Mouse (Mus musculus) kidney, adult 8-10 months (tissue): ENCODE results near the gene Mybph.

ENCODE experiments used
- DNase-seq, 2 experiments: peaks; one replicate each; pipeline ENCODE4 v3.0.0; 2022

Mybph gene

GRCm38 (mm10) chr1:134188217-134188616 lies 5.0 kb upstream of the Mybph start:
- DNase-seq = no peak

GRCm38 (mm10) chr1:134188989-134189729 lies 4.1 kb upstream of the Mybph start:
- peak in 1 of 2 experiments; percentile 6 for DNase-seq

GRCm38 (mm10) chr1:134191192-134191591 lies 2.1 kb upstream of the Mybph start:
- DNase-seq = no peak

DNA sequence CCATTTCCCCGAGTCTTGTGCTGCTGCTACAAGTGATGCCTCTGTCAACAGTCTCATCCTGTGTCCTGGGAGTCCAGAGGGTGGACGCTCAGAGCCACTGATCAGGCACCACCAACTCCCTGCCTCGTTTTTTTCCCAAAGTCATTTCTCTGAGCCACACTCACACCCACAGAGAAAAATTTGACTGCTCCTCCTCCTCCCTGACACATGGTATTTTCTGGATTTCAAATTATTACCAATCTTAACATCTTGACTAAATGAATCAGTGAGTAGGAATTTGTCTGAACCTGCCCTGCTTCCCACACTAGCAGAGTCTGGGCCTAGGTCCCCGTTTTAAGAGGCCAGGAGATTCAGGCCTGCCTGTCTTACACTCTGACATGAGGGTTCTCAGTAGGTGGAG lies 1.2 kb upstream of the Mybph start:
- DNase-seq = no peak

DNA sequence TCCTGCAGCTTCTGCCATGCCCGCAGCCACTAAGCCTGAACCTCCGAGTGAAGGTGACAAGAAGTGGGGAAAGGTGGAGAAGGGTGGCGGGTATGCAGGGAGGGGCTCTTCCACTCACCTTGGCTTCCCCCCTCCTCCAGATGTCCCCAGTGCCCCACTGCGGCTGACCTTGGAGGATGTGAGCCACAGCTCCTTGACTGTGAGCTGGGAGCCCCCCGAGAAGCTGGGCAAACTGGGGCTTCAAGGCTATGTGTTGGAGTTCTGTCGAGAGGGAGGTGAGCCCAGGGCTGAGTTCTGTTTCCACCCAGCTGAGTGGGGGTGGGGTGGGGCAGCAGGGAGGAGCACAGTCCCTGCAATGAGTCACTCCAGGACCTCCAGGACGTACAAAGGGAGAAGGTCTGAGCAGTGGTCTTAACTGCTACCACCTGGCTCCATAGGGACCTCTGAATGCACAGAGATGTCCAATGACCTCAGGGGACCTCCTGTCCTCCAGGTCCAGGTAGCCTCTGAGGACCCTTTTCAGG lies 488 bp downstream of the Mybph start:
- no peak for DNase-seq

- DNase-seq = no peak
These were observed 1.2 kb downstream of the Mybph start for GRCm38 (mm10) chr1:134194298-134195022.

DNA sequence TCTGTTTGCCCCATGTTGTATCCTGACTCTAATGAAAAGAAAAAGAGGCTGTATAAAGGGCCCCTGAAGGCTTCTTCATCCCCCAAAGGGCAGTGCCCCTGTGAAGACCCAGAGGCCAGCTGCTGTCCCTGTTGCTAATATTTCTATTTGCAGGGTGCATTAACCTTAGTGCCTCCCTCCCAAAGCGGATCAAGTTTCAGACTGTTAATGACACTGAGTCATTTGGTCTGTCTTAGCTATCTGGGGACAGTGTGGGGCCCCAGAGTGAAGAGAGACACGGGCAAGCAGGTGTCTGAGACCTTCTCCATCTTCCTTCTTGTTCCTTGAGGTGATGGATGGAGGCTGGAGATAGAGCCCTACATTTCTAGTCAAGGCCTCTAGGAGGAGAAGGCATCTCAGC lies 1.9 kb downstream of the Mybph start:
- no peak for DNase-seq

GRCm38 (mm10) chr1:134195571-134195970 lies 2.3 kb downstream of the Mybph start:
- DNase-seq = no peak

- DNase-seq = no peak
These were observed 2.7 kb downstream of the Mybph start for GRCm38 (mm10) chr1:134195979-134196378.

DNA sequence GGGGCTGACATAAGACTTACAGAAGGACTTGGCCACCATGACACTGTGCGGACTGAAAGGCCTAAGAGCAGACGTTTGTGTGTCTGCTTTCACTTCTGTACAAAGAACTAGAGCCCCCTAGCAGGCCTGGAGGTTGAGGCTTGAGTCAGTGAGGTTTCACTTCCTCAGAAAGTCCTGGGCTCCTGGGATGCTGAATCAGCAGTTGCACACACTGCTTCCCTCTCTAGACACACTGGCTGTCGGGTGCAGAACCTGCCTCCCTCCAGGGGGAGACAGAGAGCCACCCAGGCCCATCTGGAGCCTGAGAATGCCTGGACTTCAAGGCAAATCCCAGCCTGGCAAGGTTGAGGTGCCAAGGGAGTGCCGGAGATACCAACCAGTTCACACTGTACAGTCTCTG lies 3.1 kb downstream of the Mybph start:
- peak; percentile 51 to 76 for DNase-seq

GRCm38 (mm10) chr1:134197325-134197982 lies 4.2 kb downstream of the Mybph start:
- no peak for DNase-seq

- DNase-seq = no peak
These were observed 5.1 kb downstream of the Mybph start for GRCm38 (mm10) chr1:134198197-134198995.

DNA sequence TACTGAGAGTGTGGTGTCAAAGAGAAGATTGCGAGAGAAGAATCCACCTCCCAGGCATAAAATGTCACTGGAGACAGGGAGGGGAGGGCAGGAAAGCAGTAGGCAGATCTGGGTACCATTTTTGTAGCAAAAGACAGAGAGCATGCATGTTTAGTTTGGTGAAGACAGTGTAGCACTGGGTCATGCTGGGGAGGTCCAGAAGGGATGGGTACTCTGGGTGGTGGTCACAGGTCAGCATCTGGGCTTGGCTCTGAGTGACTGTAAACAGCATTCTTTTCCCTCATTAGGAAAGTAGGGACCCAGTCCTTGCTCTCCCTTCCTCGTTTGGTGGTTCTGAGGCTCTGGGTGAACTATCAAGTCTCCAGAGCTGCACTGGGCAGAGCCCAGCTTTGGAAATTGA lies 7.2 kb downstream of the Mybph start:
- no peak for DNase-seq

GRCm38 (mm10) chr1:134200998-134201686 lies 7.9 kb downstream of the Mybph start:
- DNase-seq = no peak

DNA sequence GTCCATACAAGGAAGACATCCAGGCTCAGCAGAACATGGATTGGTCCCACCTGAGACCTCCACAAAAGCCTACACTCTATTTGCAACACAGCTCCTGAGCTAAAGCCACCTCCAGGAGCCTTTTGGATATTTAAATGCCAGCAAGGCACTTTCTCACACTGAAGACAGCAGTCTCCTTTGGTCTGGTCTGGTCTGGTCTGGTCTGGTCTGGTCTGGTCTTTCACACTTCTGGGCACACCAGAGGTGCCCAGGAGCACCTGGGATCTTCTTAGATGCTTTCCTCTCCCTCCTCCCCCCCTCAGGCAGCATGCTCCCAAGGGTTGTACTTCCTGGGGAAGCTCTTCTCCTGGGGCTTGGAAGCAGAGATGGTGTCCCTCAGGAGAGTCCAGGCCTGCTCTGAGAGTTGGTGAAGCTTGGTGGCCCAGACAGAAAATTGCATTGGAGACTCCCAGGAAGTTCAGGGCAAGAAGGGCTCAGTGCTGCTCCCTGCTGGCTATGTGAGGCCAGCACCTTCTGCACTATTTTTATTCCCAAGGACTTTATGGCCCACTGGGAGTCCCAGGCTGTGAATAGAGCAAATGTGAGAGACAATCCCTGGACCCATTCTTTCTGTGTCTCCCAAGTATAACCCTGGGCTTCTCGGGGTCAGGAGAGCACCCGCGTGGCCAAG lies 8.6 kb downstream of the Mybph start:
- DNase-seq = peak in 1 of 2 experiments; percentile 61

GRCm38 (mm10) chr1:134204230-134204629 lies 11.0 kb downstream of the Mybph start:
- DNase-seq = no peak

DNA sequence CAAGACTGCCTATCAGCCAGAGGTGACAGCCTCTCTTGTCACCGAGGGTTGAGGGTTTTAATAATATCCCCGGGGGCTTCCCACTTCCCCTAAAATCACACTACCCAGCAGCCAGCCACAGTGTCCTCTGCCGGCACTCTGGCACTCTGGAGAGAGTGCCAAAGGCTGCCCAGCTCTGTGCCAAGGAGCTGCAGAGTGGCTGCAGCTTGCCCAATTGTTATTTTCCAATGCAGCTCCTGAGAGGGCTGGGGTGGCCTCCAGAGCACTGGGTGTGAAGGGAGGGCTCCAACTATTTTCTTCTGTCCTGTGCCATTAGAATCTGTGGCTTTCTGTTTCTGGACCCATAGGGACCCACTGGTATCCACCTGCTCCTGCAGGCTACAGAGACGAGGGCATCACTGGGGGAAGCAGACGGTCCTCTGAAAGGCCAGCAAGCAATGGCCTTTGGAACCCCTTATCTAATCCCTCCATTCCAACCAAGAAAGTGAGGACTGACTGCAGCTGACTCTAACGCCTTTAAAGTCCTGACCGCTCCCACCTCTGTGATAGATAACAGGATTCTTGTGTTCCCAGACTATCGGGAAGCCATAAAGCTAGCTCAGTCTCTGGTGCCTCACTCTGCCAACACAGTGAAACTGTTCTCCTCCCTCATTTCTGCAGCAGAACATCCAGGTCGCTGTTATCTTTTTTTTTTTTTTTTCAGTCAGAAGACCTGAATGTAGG lies 12.2 kb downstream of the Mybph start:
- no peak for DNase-seq

GRCm38 (mm10) chr1:134206085-134206484 lies 12.8 kb downstream of the Mybph start:
- DNase-seq = no peak

DNA sequence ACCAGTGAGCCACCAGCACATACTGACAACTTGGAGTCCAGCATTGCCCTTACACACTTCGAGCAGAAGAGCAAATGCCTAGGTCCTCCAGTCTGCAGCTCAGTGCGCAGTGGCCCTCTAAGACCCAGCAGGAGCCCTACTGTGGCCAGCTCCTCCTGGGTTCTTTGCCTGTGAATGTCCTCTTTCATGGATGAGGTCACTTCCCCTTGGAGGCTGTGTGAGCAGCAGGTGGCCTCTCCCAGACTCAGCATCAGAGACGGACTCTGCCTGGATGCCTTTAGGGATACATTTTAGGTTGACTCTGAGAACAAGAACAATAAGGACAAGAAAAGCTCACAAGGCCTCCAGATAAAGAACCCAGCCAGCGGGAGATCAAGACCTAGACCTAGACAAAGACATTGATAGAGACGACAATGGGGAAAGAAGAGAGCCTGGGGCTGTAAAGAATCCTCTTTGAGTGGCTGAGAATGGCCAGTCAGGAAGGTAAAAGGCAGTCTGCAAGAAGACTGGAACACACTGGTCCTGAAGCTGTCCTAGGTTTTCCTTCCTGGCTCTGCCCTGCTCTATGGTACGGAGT lies 17.0 kb downstream of the Mybph start:
- DNase-seq = no peak

- DNase-seq = no peak
These were observed 17.8 kb downstream of the Mybph start for GRCm38 (mm10) chr1:134211043-134211442.
